ENCODE assay signal across 8 mouse cellular contexts in the genomic region with DNA sequence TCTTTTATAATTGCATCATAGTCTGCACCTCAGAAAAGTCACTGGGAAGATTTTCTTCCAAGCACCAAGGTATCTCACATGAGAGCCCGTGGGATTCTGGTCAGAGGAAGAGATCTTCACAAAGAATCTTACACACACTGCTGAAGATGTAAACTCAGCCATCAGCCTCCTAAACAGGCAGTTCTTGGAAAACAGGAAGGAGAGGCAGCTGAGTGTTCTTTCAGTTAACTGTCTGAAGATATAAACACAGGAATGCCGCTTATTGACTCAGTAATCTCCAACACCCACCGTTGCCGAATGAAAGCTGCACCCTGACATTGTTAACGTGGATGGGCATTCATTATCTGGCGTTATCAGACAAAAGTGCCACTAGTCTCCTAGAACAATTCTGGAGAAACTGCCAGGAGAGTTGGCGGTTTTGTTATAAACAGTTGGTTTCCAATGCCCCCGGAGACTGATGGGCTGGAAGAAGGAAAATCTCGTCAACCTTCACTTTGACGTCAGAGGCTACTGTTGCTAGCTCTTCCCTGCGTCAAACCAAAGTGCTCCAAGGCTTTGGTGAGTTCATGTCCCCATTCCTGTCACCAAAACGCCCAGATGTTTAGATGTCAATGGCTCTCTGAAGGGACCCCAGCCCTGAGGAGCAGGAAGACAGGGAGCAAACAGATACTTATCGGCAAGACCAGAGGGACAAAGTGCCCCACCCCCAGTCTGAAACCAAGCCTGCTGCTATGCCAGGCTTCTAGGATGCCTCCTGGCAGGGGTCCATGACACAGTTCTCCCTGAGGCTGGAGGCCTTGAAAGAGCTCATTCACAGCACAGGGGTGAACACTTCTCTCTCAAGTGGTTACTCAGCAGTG.
DNase-seq lines count a peak whose midpoint lies in the region; ATAC-seq lines count a peak whose summit lies in the region.

No protein-coding gene starts in this region.

- peak overlapping the region; percentile 16; the same call in 1 of the 2 replicates for H3K4me2 ChIP-seq in liver, embryonic 11.5 days
- H3K4me2 ChIP-seq in liver, embryonic 12.5 days = no peak overlapping the region
- H3K4me2 ChIP-seq in embryonic facial prominence, embryonic 11.5 days (ENCODE audit: low read depth, low read length) = no peak overlapping the region

- intact Hi-C loops in heart, postnatal 14 days (cut with DNase I) = no loop called here

- H3K9me3 ChIP-seq in liver, embryonic 11.5 days (ENCODE audit: control insufficient read depth, low read length) = no peaks in the 10 kb centered on the region
- no peaks in the 10 kb centered on the region for H3K9me3 ChIP-seq in liver, embryonic 12.5 days (replicated peaks)
- H3K9me3 ChIP-seq in embryonic facial prominence, embryonic 11.5 days (replicated peaks; ENCODE audit: control insufficient read depth, low read length) = no peaks in the 10 kb centered on the region

- no peaks in the 10 kb centered on the region for H3K27me3 ChIP-seq in liver, embryonic 11.5 days (replicated peaks; ENCODE audit: control insufficient read depth, insufficient read depth, low read length)
- no peaks in the 10 kb centered on the region for H3K27me3 ChIP-seq in liver, embryonic 12.5 days (replicated peaks)
- no peaks in the 10 kb centered on the region for H3K27me3 ChIP-seq in embryonic facial prominence, embryonic 11.5 days (ENCODE audit: control insufficient read depth, insufficient read depth, low read length)

- no peak overlapping the region for H3K4me3 ChIP-seq in liver, embryonic 11.5 days (ENCODE audit: low read depth, low read length)
- H3K4me3 ChIP-seq in liver, embryonic 12.5 days = no peak overlapping the region
- no peak overlapping the region for H3K4me3 ChIP-seq in embryonic facial prominence, embryonic 11.5 days (ENCODE audit: low read depth, low read length)

- H3K4me1 ChIP-seq in liver, embryonic 11.5 days (replicated peaks; ENCODE audit: control insufficient read depth, insufficient read depth, low read length) = peaks cover 4% of the 10 kb centered on the region; the same call in 1 of the 2 replicates
- no peaks in the 10 kb centered on the region for H3K4me1 ChIP-seq in liver, embryonic 12.5 days
- no peaks in the 10 kb centered on the region; the same call in 1 of the 2 replicates for H3K4me1 ChIP-seq in embryonic facial prominence, embryonic 11.5 days (ENCODE audit: control insufficient read depth, insufficient read depth, low read length)

- DNase-seq in liver, embryonic 11.5 days (ENCODE audit: low spot score) = no peak
- DNase-seq in embryonic facial prominence, embryonic 11.5 days (ENCODE audit: low spot score) = no peak
- peak; percentile 7 to 17 for DNase-seq in heart, postnatal 14 days
- peak; percentile 5 to 16 for DNase-seq in left cerebral cortex, adult 18-20 months (ENCODE audit: low spot score in 2 of 2)
- peak; percentile 53 for DNase-seq in retina, embryonic 14.5 days (ENCODE audit: low spot score)
- DNase-seq in embryo, embryonic 9.5 days (ENCODE audit: extremely low spot score) = no peak

- WGBS in liver, embryonic 11.5 days = 37% methylated on average over 13 of the region's 13 CpGs
- 30% methylated on average over 13 of the region's 13 CpGs for WGBS in liver, embryonic 12.5 days (ENCODE audit: insufficient replicate concordance)
- WGBS in embryonic facial prominence, embryonic 11.5 days = 52% methylated on average over 13 of the region's 13 CpGs

- H3K9ac ChIP-seq in liver, embryonic 11.5 days (ENCODE audit: low read depth, low read length) = no peak overlapping the region
- H3K9ac ChIP-seq in liver, embryonic 12.5 days = no peak overlapping the region
- H3K9ac ChIP-seq in embryonic facial prominence, embryonic 11.5 days (replicated peaks; ENCODE audit: low read length) = no peak overlapping the region

- H3K36me3 ChIP-seq in liver, embryonic 11.5 days (ENCODE audit: control insufficient read depth, insufficient read depth, low read length) = no peaks in the 10 kb centered on the region
- no peaks in the 10 kb centered on the region for H3K36me3 ChIP-seq in liver, embryonic 12.5 days
- H3K36me3 ChIP-seq in embryonic facial prominence, embryonic 11.5 days (replicated peaks; ENCODE audit: control insufficient read depth, insufficient read depth, low read depth, low read length) = no peaks in the 10 kb centered on the region

- no peak overlapping the region for H3K27ac ChIP-seq in liver, embryonic 11.5 days (ENCODE audit: low read depth, low read length)
- H3K27ac ChIP-seq in liver, embryonic 12.5 days = no peak overlapping the region
- no peak overlapping the region for H3K27ac ChIP-seq in embryonic facial prominence, embryonic 11.5 days (replicated peaks; ENCODE audit: low read depth, low read length)

- ATAC-seq in liver, embryonic 11.5 days (replicated peaks; ENCODE audit: low FRiP score) = no peak
- ATAC-seq in liver, embryonic 12.5 days = no peak
- ATAC-seq in embryonic facial prominence, embryonic 11.5 days (replicated peaks; ENCODE audit: insufficient number of reproducible peaks, low FRiP score, low TSS enrichment, low read depth) = 0 out of 2 replicates have a peak, but pooled peaks have one; percentile 29
- ATAC-seq in megakaryocyte progenitor cell, adult 5-6 weeks (replicated peaks; ENCODE audit: poor library complexity) = no peak

Comparison
In these comparisons a context has a peak if more than half of its experiments do, and no peak if none do; other contexts are left out.
1. DNase-seq: peak in heart, postnatal 14 days (2 of 2), left cerebral cortex, adult 18-20 months (2 of 2) and retina, embryonic 14.5 days (single experiment); none in liver, embryonic 11.5 days (single experiment), embryonic facial prominence, embryonic 11.5 days (single experiment) and embryo, embryonic 9.5 days (single experiment).